Mouse (Mus musculus): ENCODE data around the gene 2700049A03Rik. TPM values are rescaled to one million over a fixed set of nuclear protein-coding genes. Genes with fewer than 3 reads are reported as not detected.

The 2700049A03Rik gene
- polyA plus RNA-seq (2012; rRNA removed), result 2.6 and 3.0 TPM in 2 replicates

DNA sequence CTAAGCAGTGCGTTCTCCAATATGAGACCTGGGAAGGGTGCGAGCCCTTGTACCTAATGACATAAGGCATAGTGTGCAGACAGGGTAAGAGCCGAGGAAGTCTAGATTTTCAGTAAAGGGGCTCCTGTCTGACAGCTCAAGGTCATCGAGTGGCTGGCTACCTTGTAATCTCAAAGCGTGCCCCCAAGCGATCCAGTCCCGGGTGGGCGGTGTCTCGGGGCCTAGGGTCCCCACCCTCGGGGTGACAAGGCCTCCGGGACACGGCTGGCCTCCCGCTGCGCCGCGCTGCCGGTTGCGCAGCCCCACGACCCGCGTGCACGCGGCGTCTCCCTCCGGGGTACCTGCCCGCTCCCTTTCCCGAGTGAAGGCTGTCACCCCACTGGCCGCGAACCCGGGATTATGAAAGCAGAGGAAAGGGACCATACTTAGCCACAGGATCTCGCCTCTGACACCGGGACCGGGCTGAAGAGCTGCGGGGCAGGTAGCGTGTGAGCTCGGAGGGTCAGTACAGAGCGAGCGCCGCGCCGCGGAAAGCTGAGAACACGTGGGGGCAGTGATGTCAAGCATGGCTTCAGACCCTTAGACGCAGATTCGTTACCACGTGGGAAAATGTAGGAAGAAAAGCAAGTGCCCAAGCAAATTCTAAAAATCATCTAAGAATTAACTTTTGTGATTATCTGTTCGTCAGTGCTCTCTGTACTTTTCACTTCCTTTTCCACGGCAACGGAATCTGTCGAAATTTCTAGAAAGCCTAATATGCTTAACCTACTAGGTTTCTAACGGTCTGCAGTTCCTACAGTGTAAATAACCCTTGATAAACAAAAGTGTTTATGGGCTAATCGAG lies at the start of gene 2700049A03Rik, which contains the start of gene Timm9:
Gene 2700049A03Rik, plus strand, starts transcription at position 719 of the 844 bp plus-strand sequence.
Gene Timm9, minus strand, starts transcription at position 555 of the 844 bp plus-strand sequence.

DNA sequence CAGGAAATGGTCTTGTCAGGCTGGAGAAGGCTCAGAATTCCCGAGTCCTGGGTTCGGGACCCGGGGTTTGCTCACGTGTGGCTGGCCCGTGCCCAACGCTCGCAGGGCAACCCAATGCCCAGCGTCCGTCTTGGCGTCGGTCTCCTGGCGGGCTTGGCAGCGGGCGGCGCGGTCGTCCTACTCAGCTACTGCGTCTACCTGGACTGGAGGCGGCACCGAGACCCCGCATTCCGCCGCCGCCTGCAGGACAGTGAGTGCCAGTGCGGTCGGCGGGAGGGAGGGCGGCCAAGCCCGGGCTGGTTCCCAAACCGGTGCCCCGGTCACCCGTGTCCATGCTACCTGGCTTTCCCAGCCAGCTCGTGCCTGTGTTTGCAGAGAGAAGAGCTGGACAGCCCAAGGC lies 25.3 kb upstream of the 2700049A03Rik start, which contains the start of gene Tomm20l:
Gene Tomm20l, plus strand, starts transcription at position 98 of the 400 bp plus-strand sequence.

Other genes with a start within 250 kb of the 2700049A03Rik start
- 17.2 and 25.5 TPM in 2 replicates for gene Actr10, start 199.0 kb upstream of the 2700049A03Rik start, polyA plus RNA-seq (2012; rRNA removed)
- gene Psma3, start 162.2 kb upstream of the 2700049A03Rik start, polyA plus RNA-seq (2012; rRNA removed), result 160 and 180 TPM in 2 replicates
- 5.2 and 5.4 TPM in 2 replicates for gene Arid4a, start 120.9 kb upstream of the 2700049A03Rik start, polyA plus RNA-seq (2012; rRNA removed)
- gene Tomm20l, start 25.4 kb upstream of the 2700049A03Rik start, polyA plus RNA-seq (2012; rRNA removed), result not detected in 2 replicates
- gene Timm9, start 164 bp upstream of the 2700049A03Rik start, polyA plus RNA-seq (2012; rRNA removed), result 26.2 and 26.5 TPM in 2 replicates
- gene Dact1, start 173.0 kb downstream of the 2700049A03Rik start, polyA plus RNA-seq (2012; rRNA removed), result 0.61 and 0.71 TPM in 2 replicates